Mouse (Mus musculus) layer of hippocampus, postnatal 10 days (tissue): ENCODE data around the gene Sp9. TPM values are rescaled to one million over a fixed set of nuclear protein-coding genes. Genes with fewer than 3 reads are reported as not detected.

ENCODE experiments used
- DNase-seq, 2 experiments: peaks; one replicate each; pipeline ENCODE4 v3.0.0; 2021; ENCODE audit warnings: low spot score in 2 of 2
- total RNA-seq, 2 experiments: library from RNA; stranded (reverse); gene quantifications; 2 replicates each; pipeline ENCODE4 v1.2.3; 2021

The Sp9 gene
- total RNA-seq, 2 experiments from 2014 or later = 4.7 to 5.1 TPM

DNA sequence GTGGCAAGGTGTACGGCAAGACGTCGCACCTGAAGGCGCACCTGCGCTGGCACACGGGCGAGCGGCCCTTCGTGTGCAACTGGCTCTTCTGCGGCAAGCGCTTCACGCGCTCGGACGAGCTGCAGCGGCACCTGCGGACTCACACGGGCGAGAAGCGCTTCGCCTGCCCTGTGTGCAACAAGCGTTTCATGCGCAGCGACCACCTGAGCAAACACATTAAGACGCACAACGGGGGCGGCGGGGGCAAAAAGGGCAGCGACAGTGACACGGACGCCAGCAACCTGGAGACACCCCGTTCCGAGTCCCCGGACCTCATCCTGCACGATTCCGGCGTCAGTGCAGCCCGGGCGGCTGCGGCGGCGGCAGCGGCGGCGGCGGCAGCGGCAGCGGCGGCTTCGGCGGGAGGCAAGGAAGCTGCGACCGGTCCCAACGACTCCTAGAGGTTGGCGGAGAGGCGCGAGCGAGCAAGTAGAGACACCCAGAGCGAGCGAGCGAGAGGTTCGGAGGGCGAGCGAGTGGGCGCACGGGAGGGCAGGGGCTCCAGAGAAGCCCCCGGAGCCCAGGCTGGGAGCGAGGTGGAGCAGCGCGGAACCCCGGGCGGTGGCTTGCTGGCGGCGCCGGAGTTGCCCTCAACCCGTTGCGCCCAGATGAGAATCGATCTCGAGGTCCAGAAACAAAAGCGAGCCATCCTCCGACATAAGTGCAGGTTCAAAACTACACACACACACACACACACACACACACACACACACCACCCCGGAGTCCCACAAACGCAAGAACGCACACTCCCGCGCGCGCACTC, 2.6 kb downstream of the Sp9 start:
- peak; percentile 32 to 39 for DNase-seq

DNA sequence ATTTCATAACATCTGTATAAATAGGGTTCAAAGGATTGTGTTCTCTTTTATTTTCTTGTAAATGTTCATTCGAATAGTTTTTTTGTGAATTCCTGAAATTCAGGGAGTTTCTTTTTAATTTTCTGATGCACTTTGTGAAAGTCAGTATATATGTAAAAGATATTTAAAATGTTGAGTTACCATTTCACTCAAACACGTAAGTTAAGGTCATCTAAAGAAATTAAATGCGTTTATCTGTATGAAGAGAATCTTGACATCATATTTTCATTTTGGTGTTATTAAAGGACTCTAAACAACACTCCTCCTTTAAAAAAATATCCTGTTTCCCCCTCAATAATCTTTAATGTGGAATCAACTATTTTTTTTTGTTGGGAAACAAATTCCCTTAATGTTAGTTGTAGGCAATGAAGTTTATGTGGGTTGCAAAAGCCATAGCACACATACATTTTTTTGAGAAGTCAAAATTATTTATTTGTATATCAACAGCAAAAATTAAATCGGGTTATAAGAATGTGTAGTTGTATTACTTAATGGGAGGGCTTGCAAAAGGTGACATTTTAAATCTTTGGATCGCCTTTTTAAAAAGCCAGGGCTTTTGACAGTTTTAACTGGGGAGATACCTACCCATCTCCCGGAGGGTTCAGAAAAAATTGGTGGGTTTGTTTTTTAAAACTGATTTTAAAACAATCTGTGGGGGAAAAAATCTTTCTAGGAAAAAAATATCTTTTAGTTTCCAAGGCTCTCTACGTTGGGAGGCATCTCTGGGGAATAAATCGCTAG, 3.7 kb downstream of the Sp9 start:
- DNase-seq = no peak

DNA sequence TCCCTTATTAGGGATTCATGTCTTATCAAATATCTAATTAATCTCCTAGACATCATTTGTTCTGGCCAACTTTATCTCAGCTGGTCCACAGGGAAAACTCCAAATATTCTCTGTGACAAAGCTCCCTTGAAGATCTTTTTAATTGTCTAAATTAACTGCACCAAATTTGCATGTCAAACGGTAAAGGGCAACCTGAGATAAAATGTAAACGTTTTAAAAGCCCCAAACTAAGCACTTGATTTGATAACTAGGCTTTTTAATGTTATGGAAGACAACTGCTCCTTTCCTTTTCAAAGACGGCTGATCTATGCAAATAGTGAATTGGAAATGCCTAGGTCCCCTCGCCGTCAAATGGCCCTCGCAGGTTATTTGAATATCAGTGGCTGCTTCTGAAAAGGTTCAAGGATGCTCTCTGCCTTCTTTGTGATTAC, 4.4 kb downstream of the Sp9 start:
- DNase-seq = no peak

DNA sequence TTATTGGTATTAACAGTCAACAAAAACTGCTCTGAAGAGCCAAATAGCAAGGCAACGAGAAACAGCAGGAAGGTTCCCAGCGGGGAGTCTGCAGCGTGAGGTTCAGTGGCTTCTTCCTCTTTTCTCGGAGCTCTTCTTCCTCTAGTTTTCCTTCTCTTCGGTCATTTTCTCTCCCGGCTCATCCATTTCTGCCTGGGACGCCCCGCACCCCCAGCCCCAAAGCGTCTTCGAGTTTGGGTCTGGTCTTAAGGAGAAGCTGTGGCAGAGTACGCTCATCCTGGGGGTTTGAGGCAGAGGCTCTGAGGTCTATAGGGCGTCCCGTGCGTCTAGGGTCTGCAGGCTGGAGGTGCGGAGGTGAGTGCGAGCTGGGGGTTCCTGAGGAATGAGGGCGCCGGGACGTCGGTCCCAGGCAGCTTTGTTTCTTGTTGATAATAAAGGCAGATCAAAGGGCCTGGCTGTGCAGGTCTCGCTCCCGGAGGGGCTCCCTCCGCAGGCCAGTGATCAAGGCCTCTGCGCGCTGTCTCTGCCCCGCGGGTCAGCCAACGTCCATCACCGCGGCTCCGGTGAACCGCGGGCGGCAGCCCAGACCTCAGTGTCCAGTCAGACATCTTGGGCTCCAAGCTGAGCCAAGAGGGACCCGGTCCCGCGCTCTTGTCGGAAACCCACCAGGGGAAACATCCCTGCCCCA, 5.4 kb downstream of the Sp9 start:
- no peak for DNase-seq

DNA sequence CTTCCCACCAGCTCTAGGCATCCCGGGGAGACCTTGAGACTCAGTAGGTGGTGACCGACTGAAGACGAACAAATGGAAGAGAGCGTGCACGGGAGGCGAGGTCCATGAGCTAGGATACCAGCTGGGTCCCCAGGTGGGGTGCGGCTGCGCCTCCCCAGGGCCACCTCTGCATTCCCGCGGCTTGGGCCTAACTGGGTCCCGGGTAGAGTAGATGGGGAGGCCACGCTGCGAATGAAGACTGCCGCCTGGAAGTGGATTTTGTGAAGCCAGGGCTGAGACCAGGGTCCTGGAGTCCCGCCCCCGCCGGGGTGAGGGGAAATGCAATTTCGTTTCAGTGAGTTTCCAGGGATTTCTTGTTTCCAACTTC, 6.0 kb downstream of the Sp9 start:
- peak; percentile 27 to 45 for DNase-seq

DNA sequence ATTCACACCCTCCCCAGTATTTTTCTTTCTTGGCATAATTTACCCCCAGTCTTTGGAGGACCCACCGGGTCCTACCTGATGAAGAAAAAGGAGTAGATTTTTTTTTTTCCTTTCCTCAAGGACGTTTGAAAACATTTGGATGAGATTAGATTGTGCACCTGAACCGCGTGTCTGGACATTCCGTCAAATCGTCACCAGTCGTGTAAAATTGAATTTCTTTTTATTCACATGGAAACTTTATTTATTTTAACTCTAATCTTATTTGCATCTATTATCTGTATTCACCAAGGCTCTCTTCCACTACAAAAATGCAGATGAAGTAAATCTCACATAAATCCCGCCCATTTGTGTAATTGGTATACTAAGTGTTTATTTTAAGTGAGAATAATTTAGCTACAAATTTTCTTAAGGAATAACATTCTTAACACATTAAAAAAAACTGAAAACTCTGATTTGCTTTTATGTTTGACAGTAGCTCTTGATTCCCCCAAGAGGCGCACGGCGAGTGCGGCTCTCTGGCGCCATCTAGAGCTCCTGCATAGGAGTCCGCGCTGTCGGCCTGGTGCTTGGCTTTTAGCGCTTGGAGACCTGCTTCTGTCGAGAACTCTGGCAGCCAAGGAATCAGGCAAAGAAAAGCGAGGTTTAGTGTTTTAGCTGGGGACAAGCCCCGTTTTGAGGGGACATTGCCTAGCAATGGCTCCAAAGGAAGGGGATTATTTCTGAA, 6.6 kb downstream of the Sp9 start:
- DNase-seq = peak; percentile 88 to 94

DNA sequence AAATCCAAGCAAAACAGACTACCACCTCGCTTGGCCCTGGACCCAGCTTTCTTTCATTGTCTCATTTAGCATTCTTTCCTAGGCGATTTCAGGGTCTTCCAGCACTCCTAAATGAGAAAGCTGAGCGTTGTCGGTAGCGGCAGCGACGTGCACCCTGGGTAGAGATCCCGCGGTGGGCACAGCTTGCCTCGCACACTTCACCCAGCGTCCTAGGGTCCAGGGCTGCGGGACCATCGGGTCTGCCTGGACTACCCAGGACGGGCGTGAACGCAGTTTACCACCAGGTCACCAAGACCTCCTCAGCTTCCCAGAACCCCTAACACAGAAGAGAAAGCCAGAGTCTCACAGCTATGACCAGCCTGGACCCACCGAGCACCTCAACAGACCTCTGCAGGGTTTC, 7.1 kb downstream of the Sp9 start:
- DNase-seq = peak in 1 of 2 experiments; percentile 28

DNA sequence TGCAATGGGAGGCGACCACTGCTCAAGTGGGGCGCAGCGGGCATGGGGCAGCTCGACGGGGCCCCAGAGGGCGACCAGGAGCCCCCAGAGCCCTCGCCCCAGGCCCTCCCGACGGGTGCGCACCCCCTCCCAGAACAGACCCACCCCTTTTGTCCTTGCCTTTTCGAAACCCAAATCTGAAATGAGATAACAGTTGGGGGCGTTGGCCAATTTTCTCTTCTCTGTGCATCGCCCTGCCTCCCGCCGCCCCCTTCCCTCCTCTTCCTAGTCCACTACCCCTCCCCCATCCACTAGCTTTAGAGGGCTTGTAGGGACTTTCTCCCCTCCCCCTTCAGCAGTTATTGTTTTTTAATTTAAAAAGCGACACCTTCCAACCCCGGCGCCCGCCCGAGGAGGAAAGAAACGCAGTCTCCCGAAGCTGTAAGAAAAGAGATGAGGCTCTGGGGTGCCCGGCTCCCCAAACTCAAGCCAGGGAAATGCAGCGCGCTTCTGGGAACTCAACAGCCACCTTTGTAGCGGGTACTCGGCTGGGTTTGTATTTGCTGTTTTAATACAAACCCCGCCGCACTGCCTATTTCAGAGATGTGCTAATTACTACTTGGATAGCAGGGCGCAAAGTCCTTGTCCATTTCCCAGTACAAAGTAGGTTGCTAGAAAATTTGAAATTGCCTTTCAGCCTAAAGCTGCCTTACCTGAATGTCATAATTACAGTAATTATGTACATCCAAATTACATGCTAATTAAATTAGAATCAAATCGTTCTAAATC, 7.7 kb downstream of the Sp9 start:
- DNase-seq = no peak

DNA sequence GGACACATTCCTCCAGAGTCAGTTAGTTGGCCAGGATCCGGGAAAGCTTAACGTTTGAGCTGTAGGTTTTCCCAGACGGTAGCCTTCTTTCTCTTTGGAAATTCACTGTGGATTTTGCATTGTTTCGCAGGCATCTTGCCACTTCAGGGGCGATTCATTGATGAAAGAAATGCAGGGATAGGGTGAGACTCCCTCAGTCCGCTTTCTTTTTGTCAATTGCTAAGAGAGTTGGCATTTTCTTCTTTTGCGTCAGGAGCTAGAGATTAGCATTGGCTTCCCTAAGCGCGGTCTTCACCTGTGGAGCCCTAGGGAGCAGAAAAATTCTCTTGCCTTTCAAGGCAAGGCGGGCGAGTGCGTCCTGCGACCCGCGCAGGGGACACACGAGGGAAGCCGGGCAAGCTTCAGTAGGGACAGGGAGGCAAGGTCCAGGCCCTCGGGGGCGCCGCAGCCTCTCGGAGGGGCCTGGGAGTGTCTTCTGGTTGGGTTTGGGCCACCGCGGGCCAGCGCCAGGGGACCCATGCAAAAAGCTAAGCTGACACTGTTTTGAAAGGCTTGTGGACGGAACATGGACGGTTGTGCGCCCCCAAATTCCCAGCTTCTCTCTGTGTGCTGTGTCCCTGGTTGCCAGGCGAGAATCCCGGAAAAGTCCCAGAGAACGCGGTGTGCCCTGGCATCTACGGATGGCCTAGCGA, 8.8 kb downstream of the Sp9 start:
- DNase-seq = peak in 1 of 2 experiments; percentile 33

DNA sequence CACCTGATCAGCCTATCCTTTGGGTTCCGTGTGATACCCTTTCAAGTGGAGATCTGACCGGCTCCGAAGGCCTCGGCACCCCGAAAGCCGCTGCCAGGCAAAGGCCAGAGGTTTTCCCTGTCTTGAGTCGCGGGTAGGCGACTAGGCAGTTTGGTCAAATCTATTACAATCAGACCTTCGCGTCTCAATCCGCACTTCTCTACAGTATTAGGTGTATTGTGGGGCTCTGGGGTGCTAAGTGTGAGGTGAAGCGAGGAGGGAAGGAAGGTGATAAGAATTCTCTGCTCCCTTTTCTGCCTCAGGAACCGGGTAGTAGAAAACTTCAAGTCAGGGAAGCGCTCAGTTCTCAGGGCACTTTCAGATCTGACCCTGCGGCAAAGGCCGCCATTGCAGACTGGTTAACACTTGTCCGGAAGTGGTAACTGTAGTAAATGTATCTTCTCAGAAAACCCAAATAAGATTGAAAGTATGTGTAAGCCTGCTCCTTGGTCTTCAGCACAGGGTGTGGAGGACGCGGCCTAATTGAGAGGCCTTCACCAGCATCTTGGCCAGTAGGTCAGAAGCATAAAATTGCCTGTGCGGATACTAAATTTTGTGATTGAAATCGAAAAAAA, 9.4 kb downstream of the Sp9 start:
- DNase-seq = no peak

DNA sequence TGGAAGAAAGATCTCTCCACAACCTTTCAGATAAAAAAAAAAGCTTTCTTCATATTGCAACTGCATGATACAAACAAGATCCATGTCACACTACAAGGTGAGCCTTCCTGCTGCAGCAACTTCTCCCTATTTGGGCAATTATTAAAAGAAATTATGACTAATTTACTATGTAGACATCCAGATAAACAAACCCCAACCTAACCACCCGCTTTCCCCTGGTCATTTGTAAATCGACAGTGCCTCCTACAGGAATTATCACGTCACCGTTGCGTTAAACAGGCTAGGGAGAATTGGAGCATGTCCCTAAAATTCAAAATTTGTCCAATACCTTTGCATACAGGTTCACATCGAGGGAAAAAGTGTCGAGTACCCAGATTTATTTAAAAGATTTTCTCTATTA, 10.0 kb downstream of the Sp9 start:
- DNase-seq = no peak

DNA sequence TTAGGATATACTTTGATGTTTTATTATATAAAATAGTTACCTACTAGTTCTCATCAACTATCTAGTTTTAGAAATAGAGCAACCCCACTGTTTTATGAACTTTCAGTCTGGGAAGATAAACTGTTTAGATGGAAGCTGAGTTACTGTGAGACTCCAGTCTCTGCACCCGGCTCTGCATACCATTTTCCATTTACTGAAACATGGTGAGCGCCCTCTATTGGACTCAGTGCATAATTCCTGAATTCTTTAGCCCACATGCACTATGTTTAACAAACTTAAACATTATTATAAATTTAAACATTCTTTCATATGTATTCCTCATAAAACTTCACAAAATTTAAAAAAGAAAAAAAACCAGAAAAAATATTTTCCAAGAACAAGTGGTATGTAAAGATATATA, 13.9 kb downstream of the Sp9 start:
- no peak for DNase-seq

DNA sequence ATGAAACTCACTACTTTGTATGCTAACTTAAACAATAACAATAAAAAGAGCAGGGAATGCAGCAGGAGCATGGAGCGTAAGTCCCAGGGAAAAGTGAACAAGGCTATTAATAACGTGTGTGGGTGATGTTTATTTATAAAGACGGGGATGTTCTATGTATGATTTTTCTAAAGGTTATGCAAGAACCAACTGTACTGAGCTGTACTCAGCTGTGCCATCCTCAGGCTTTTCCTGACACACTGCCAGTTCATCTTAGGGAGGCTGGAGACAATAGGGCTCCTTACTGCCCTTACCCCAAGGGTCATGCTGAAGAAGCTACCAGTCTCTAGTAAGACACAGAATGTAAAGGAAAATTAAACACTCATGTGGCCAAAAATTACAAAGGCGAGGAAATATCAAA, 19.4 kb downstream of the Sp9 start:
- no peak for DNase-seq

DNA sequence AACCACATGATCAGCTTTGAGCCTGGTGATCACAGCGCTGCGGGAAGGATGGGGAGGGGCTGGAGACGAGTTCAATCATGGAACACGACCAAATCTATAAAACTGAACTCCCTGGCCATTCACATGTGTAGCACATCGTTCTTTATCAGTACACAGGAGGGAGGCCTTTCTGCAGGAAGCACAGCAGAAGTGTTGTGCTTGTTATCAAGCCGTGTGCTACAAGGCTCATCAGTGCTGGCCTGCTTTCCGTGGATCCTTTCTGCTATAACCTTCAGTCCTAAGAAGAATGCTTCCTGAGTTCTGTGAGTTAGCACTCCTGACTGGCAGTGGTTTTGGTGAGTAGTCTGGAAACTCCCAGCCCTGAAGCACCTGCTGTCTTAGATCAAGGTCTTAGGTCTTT, 23.3 kb downstream of the Sp9 start:
- no peak for DNase-seq

DNA sequence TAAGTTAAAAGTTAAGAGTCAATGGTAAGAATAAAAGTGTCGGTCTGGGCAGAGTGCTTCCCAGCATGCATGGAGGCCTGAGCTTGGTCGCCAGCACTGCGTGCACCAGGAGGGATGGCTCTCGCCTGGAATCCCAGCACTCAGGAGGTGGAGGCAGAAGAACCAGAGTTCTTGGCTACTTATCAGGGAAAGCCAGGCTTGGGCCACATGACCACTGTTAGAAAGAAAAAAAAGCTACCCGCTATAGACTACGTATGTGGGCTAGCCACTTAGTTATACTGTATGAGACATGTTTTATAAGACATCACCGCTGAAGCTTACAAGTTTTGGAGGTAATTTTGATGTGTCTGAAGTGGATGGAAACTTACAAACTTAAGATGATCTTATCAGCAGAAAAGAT, 26.4 kb downstream of the Sp9 start:
- no peak for DNase-seq

DNA sequence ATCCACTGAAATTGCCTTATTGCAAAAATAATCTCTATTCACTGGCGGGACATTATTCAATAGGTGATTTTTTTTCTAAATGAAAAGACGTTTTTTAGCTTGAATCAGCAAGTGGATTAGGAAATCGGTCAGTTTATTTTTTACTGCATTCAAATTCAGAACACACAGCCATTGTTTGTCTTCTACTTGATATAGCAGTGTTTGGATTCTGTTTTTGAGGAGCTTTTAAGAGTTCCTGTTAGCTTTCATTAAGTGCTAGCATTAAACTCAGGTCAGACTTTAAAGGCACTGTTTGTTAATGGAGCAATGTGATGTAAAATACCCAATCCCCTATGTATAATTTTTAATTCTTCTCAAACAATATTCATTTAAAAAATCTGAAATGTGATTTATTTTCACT, 27.1 kb downstream of the Sp9 start:
- no peak for DNase-seq

DNA sequence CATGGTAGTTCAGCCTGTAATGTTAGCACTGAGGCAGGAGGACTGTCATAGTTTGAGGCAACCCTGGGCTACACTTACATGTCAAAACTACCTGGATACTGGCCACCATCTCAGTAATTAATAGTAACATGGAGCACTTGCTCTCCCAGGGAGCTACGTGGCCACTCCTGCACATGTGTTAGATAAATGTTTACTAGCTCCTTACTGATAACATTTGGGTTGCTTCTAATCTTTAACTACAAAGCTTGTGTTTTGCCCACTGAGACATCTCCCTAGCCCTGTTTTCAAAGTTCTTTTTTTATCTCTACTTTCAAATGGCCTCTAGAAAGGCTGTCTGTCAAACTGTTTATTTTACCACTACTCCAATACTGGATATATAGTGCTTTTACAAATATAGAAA, 30.3 kb downstream of the Sp9 start:
- no peak for DNase-seq

DNA sequence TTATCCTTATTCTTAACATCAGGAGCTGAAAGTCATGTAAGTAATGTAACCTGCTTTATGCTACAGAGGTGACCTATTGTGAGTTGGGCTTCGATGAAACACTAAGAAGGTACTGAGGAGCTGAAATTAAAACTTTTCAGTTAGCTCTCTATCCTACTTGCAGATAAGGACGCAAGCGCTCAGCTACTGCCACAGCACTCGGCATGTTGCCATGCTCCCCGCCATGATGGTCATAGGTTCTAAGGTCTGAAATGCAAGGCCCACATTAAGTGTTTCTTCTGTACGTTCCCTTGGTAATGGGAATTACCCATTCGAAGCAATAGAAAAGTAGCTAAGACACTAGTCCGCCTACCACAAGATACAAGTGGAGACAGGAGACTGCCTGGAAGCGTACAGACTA, 31.0 kb downstream of the Sp9 start:
- DNase-seq = no peak

DNA sequence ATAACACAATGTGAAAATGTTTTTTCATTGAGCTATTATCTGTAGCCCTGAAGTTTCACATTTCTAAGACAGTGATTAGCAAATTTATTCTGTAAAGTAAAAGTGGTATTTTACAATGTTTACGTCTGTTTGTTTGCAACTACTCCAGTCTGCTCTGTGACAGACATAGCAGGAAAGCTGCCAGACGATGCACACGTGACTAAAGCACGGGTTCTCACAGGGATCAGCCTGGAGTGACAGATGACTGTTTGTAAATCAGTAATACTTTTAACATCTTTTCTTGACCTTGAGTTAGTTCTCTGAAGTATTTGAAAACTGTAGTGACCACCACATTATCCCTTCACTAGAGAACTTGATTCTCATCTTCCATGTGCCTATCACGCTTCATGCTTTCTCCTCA, 32.8 kb downstream of the Sp9 start:
- no peak for DNase-seq

DNA sequence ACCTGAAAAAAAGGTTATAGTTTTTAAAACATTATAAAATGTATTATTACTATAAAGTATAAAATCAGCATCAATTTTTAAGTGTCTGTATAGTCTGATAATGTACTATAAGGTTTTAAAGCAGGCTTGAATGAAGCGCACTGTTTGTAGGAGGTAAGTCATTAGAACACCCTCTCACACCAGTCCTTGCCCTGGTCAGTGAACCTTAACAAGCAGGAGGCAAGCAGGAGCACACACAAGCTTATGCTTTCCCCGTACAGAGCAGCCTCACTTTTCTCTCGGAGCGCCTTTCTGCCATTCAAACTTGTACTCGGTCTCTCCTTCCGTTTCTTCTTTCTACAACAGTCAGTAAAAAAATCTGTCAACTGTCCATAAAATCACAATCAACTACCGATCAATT, 34.3 kb downstream of the Sp9 start:
- no peak for DNase-seq
